Mouse (Mus musculus) left cerebral cortex, postnatal 36 days (tissue): Measurements from ENCODE around the gene Rpl6. TPM values are rescaled to one million over a fixed set of nuclear protein-coding genes. Genes with fewer than 3 reads are reported as not detected.
"Not testable (repeated sequence)": the region's sequence is repeated elsewhere in the genome, so short reads cannot be mapped to it uniquely, and the experiment has no call there.

Experiments
- DNase-seq, 2 experiments: peaks; one replicate each; pipeline ENCODE4 v3.0.0; 2021 to 2022; ENCODE audit warnings: low spot score in 2 of 2, mixed read lengths in 1 of 2
- intact Hi-C: fragments of 180-260 bp; cut with DNase I; formaldehyde crosslinking; loops from one replicate; pipeline ENCODE4 v1.15.1; 2025
- total RNA-seq, 2 experiments: library from RNA; stranded (reverse); gene quantifications; 2 replicates each; pipeline ENCODE4 v1.2.3; 2021

The Rpl6 gene
- total RNA-seq, 2 experiments from 2014 or later, result 401 to 441 TPM

DNA sequence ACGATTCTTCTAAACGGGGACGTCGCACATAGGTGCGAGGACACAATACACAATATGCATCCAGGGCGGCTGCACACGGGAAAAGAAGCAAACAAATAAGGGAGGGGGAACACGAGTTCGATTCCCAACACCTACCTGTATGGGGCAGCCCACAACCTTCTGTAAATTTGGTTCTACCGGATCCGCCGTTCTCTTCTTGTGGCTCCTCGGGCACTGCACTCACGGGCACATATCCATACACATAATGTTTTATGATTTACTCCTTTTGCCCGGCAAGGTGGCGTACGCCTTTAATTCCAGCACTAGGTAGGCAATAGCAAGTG lies 12.7 kb upstream of the Rpl6 start:
- no peak for DNase-seq
- intact Hi-C loops, result loop anchor here (1.0 kb wide), 1 partner anchor 13 kb away; the partner anchor contains the start of gene Rpl6

DNA sequence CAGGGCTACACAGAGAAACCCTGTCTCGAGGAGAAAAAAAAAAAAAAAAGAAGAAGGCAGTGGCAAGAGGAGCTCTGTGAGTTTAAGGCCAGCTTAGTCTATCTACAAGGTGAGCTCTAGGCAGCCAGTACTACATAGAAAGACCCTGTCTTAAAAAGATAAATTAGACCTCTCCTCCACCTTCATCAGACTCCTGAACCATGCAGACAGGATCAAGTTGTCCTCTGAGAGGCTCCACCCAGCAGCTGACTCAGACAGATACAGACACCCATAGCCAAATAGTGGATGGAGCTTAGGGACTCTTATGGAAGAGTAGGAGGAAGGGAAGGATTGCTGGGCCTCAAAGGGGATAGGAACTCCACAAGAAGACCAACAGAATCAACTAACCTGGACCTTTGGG lies 10.1 kb upstream of the Rpl6 start:
- DNase-seq, result no peak
- intact Hi-C loops, result no loop called here

DNA sequence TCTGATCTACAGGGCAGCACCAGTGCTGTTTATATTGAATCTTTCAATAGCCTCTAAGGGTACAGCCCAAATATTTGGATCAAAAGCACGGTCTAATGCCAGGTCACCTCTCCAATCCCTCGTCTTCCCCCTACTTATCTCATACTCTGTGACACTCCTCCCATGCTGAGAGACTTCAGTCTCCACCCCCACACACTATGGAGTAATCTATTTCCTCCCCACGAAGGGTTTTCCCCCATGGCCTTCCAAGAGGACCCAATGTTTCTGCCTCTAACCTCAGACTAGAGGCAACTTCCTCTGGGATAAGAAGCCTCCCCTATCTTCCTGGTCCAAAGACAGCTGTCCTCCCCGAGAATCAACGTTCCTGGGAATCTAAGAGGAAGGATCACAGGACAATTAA lies 7.5 kb upstream of the Rpl6 start:
- intact Hi-C loops, result no loop called here
- DNase-seq, result no peak

DNA sequence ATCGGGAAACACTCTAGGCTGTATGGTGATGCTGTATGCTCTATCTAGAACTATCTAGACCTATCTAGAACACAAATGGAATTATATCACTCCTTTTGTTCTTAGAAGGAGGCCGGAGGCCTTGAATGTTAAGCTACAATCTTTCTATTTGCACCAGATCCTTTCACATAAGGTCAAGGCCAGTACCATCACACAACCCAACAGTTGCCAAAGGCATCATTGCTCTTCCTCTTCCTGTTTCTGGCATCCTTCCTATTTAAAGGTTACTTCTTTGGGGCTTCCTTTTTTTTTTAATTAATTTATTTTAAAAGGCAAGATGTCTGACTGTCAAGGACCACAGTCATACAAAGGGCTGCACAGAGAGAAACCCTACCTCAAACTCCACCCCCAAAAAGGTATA lies 6.9 kb upstream of the Rpl6 start:
- intact Hi-C loops, result no loop called here
- DNase-seq, result no peak

DNA sequence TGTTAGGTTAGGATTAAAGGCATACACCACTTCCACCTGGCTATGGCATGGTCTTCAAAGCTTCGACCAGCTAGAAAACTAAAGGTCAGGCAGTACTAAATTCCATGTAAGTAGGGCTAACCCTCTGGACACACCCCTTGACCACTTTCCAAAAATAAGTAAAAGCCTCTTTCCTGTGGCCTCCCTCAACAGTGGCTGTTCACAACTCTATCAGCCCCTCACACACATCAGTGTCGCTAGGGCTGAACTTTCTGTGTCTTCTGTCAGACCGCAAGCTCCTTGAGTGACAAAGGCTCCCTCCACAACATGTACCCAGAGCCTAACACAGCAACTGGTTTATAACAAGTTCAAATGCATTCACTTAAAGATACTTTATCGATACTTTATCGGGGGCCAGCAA lies 5.9 kb upstream of the Rpl6 start:
- no peak for DNase-seq
- intact Hi-C loops, result no loop called here

DNA sequence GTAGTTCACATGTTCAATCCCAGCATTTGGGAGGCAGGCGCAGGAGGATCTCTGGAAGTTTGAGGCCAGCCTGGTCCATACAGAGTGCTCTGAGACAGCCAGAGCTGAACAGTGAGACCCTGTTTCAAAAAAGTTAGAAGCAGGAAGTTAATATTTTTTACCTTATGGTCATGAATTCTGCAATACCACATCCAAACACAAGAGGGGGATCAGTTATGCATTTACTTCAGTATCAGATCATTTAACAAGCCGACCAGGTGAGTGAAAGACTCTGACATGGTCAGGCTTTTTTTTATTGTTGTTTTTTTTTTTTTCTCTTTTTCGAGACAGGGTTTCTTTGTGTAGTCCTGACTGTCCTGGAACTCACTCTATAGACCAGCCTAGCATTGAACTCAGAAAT lies 2.5 kb upstream of the Rpl6 start:
- intact Hi-C loops, result no loop called here
- DNase-seq, result no peak

DNA sequence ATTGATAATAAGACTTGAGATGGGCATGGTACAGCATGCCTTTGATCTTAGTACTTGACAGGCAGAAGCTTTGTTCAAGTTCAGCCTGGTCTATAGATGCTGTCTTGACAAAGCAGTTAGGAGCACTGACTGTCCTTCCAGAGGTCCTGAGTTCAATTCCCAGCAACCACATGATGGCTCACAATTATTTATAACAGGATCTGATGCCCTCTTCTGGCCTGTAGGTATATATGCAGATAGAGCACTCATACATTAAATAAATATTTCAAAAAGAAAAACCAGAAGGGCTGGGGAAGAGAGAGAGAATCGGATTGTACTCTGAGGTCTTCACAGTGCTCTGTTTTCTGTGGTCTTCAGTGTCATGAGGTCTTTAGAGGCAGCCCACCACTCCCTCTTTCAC lies 1.8 kb upstream of the Rpl6 start:
- no peak for DNase-seq
- intact Hi-C loops, result no loop called here

DNA sequence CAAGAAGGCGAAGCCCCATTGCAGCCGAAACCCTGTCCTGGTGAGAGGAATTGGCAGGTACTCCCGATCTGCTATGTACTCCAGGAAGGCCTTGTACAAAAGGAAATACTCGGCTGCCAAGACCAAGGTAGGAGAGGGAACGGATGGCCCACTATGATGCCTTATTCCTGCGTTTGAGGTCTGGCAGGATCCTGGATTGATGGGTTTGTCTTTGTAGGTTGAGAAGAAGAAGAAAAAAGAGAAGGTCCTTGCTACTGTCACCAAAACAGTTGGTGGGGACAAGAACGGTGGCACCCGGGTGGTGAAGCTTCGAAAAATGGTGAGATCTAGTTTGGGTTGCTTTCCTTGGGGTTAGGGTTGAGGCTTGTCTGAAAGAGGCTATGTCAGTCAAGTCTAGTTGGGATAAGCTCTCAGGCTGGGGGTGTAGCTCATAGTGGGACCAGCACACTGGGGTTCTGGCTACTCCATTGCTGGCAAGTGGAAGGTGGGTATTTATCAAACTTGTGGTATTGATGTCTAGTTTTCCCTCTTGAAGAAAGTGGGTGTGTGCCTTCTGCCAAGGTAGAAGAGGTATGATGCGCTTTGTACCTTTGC lies 1.4 kb downstream of the Rpl6 start:
- intact Hi-C loops, DNase-seq: not testable (repeated sequence)

DNA sequence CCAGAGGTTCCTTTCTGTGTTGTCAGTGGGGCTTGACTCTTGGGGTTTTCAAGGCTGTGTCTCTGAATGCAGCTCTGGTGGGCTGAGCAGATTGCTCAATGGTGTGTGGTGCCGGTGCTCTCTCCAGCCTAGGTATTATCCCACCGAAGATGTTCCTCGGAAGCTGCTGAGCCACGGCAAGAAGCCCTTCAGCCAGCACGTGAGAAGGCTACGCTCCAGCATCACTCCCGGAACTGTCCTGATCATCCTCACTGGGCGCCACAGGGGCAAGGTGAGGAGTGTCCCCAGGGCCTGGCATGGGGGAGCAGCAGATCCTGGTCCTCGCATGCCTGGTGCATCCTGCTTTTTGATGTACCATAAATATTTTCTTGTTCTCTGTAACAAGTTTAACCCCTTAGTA lies 2.3 kb downstream of the Rpl6 start:
- DNase-seq, result no peak
- intact Hi-C loops, result no loop called here

DNA sequence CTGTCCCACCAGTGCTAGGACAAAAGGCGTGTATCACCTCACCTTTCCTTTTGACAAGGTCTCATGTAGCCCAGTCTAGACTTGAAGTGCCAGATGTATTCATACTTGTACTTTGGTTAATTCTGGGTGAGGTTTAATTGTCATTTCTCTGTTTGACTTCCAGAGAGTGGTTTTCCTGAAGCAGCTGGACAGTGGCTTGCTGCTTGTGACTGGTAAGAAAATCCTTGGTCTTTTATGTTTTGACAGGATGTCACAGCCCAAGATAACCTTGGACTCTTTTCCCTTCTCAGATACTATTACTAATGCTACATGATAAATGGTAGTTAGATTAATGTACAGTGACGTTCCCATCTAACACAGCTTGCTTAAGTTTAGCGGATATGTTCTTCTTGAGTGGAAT lies 2.7 kb downstream of the Rpl6 start:
- DNase-seq, result no peak
- intact Hi-C loops, result no loop called here

DNA sequence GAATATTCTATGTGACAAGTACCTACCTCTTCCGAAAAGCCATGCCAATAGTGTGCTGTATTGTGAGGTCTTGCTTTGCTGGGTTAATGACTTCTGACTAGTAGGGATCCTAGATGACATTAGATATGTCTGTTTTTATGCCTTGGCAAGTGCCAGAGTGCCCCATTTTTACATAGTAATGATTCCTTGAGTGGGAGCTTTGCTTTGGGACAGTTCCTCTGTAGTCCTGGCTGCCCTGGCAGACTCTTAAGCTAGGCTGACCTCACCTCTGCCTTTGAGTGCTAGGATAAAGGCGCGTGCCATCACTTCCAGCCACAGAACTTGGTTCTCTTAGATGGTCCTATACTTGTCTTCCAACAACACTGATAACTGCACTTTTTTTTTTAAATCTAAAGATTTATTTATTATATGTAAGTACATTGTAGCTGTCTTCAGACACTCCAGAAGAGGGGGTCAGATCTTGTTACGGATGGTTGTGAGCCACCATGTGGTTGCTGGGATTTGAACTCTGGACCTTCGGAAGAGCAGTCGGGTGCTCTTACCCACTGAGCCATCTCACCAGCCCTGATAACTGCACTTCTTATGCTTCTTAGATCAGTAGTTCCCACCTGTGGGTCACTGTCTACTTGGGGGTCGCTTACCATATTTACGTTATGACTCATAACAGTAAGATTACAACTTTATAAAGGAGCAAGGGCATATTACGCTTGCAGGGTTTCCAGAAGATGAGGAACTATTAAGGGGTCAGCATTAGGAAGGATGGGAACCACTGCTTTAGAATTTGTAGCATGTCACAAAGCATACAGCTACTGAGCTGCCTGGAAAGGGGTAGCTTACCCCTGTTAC lies 5.7 kb downstream of the Rpl6 start:
- DNase-seq, result no peak
- intact Hi-C loops, result no loop called here

DNA sequence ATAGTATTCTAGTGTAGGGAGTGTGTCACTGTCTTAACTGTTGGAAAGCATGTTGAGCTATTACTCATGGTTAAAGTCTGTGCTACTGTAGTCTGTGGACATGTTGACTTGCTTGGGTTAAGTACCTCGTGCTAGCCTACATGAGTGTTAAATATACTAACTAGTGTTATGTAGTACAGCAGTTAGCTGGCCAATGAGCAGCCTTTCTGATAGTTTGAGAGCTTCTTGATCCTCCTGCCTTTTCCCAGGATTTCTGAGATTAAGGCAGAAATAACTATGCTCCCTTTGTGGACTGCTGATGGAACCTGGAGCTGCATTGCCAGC lies 6.3 kb downstream of the Rpl6 start:
- intact Hi-C loops, result no loop called here
- no peak for DNase-seq

DNA sequence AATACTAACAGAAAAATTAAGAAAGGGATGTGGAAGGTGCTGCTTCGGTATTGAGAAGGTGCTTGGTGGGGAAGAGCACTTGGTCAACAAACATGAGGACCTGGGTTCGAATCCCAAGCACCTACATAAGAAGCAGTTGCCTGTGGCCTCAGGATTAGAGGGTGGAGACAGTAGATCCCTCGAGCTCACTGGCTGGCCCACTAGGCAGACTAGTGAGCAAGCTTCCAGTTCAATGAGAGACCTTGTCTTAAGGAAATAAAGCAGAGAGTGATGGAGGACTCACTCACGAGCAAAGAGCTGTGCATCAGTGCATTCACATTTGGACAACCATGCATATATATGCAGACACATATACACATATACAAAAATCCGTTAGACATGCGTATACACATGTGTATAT lies 7.8 kb downstream of the Rpl6 start:
- intact Hi-C loops, result no loop called here
- DNase-seq, result no peak

DNA sequence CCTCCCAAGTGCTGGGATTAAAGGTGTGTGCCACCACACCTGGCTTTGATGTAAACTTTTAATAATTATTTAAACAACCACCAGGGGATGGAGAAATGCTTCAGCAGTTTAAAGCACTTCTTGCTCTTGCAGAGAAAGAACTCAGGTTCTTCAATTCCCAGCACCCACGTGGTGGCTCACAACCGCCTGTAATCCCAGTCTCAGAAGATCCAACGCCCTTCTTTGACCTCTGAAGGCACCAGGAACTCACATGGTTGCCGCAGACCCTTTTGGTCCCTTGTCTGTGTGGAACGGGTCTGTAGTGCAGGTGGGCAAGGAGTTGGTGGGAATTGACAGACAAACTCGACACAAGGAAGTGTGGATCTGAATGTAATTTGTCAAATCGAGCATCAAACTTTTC lies 10.4 kb downstream of the Rpl6 start:
- intact Hi-C loops, result loop anchor here (2.0 to 5.0 kb wide), 2 partner anchors 52 to 173 kb away; partner anchors contain the start of gene Trafd1
- DNase-seq, result no peak

DNA sequence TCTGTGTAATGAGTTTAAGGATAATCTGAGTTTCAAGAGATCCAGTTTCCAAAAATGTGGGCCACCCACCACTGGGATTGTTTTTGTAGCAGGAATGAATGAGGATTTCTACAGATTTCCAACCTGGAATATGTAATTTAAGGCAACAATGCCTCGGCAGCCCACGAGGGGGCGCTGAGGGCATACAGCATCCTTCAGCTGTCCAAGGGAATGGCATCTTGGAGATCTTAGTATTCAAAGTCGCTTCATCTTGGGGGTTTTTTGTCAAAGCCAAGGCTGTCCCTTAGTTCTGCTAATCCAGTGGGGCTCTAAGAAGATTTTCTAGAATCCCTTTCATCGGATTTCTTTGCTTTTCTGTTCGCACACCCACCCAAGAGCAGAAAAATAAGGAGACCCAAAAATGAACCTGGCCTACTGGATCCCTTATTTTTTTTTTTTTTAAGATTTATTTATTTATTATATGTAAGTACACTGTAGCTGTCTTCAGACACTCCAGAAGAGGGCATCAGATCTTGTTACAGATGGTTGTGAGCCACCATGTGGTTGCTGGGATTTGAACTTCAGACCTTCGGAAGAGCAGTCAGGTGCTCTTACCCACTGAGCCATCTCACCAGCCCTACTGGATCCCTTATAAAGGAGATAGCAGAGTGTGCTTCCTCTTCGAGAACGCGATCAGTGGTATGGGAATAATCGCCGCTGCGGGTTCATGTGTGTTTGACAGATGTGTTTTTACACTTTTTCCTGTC lies 11.3 kb downstream of the Rpl6 start:
- intact Hi-C loops, result loop anchor here (2.0 to 5.0 kb wide), 2 partner anchors 51 to 172 kb away; partner anchors contain the start of gene Trafd1

DNA sequence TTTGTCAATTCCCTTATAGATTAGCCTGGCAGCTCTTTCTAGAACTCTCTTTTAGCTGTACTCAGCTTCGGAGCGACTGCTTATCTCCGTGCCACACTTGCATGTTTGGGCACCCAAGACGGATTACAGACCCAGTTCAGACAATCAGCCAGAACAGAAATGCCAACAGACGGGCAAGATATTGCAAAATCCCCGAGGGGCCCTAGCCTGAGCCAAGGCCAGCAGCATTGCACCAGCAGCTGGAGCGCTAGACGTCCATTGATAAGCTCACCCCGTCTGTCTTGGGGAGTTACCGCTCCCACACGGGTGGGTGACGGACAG lies 11.8 kb downstream of the Rpl6 start:
- intact Hi-C loops, result loop anchor here (5.0 kb wide), 1 partner anchor 171 kb away; the partner anchor contains the start of gene Trafd1
- DNase-seq, result no peak

More for the DNA sequence above, 11.3 kb downstream of the Rpl6 start:
- peak; percentile 71 for DNase-seq

DNA sequence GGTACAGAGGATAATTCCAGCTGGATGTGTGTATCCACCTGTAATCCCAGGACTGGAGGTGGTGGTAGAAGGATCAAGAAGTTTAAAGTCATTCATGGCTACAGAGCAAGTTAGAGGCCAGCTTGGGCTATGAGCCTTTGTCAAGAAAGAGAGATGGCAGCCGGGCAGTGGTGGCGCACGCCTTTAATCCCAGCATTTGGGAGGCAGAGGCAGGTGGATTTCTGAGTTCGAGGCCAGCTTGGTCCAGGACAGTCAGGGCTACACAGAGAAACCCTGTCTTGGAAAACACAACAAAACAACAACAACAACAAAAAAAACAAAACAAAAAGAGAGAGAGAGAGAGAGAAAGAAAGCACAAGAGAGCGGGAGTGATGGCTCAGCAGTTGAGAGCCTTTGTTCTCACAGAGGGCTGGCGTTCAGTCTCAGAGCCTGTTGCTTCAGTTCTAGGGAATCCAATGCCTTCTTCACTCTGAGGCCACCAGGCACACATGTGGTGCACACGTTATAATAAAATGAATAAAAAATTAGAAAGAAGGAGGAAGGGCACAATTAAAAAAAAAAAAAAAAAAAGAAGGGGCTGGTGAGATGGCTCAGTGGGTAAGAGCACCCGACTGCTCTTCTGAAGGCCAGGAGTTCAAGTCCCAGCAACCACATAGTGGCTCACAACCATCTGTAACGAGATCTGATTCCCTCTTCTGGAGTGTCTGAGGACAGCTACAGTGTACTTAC lies 12.5 kb downstream of the Rpl6 start:
- intact Hi-C loops, result loop anchor here (5.0 kb wide), 1 partner anchor 171 kb away; the partner anchor contains the start of gene Trafd1
- DNase-seq, result not testable (repeated sequence)

DNA sequence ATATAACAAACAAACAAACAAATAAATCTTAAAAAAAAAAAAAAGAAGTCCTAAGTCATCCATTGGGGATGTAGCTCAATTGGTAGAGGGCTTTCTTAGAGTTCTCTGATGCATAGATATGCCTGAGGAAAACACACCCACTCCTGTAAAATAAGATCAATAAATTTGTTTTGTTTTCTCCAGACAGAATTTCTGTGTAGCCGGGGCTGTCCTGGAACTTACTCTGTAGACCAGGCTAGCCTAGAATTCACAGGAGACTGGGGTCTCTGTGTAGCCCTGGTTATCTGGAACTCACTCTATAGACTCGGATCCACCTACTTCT lies 13.0 kb downstream of the Rpl6 start:
- DNase-seq, result no peak
- intact Hi-C loops, result loop anchor here (5.0 kb wide), 1 partner anchor 170 kb away; the partner anchor contains the start of gene Trafd1

DNA sequence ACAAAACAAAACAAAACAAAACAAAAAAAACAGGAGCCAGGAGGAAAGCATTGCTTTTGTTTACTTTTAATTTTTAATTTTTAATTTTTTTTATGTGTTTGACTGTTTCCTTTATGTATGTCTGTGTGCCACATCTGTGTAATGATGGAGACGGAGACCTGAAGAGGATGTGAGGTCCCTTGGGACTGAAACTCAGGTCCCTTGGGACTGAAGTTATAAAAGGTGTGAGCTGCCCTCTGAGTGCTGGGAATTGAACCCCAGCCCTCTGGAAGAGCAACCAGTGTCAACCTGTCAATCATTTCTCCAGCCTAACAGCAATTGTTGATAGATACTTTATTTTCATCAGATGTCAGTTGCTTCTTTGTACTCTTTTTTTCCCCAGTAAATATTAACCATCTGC lies 14.9 kb downstream of the Rpl6 start:
- DNase-seq, result no peak
- intact Hi-C loops, result loop anchor here (5.0 kb wide), 1 partner anchor 168 kb away; the partner anchor contains the start of gene Trafd1
